Mouse (Mus musculus): Measurements from ENCODE around the gene Gm49380.

GRCm38 (mm10) chr9:44077266-44077910 lies 35.9 kb downstream of the Gm49380 start:
- TF ChIP-seq CTCF (IDR thresholded peaks at IDR 0.05; ENCODE audit: low read depth) (no peak), EP300 (optimal IDR thresholded peaks at IDR 0.05) (no peak)
